Mouse (Mus musculus) urinary bladder, postnatal 36 days (tissue): Measurements from ENCODE around the gene H2-M10.2.

Source experiments
- DNase-seq, 2 experiments: peaks; one replicate each; pipeline ENCODE4 v3.0.0; 2022; ENCODE audit warnings: low spot score in 2 of 2, mixed read lengths in 1 of 2

H2-M10.2 gene

DNA sequence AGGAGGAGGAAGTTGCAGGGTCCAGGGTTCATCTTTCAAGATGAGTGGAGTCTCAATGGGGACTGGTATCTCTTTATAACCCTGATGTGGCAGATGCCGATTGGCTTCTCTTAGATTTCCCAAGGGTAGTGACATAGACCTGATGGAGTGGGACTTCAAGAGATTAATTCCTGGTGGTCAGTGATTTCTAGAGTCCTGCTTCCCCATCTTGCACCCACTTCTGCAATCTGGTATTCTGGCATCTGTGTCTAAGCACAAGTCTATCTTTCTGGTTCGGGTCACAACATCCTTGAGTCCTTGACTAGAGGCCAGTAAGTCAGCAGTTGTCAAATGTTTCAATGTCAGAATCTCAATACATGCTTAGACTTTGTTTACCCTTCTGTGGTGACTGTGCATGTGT, at the start of gene H2-M10.2:
TSS of gene H2-M10.2 (minus strand) at position 101 of the 400 bp plus-strand sequence.
- no peak for DNase-seq

DNA sequence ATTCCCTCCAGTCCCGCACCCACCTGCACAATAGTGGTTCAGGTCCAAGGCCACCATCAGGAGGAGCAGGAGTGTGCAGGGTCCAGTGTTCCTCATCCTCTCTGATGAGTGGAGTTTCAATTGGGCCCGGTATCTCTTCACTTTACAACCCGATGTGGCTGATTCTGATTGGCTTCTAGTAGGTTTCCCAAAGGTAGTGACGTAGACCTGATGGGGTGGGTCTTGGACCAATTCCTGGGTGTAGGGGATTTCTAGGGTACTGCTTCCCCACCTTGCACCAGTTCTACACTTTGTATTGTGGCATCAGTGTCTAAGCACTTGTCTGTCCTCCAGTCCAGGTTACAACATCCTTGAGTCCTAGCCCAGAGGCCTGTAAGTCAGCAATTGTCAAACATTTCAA, 39.8 kb upstream of the H2-M10.2 start, which contains the start of gene H2-M10.1:
TSS of gene H2-M10.1 (minus strand) at position 101 of the 400 bp plus-strand sequence.
- DNase-seq: no peak

DNA sequence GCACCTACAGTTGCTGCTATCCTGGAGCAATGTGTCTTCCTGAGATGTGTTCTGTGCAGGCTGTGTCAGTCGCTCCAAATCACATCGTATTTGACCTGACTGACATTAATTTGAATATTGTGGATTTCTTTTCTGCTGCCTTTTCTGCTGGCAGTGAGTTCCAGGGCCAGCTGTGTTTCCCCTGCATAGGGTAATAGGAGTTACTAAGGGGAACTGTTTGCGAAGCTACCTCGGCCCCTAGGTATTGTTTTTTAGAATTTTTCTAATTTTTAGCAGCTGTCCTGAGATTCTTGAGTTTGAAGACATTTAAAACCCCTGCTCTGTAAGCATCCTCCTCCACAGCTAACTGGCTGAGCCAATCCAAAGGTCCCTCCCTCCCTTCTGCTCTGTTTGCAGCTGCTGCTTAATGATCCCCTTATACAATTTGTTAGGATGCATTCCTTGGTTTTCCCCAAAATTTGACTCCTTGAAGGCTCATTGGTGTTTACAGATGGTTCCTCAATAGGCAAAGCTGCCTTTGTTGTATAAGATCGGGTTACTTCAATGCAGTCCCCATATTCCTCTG, 29.5 kb upstream of the H2-M10.2 start:
- DNase-seq: no peak

DNA sequence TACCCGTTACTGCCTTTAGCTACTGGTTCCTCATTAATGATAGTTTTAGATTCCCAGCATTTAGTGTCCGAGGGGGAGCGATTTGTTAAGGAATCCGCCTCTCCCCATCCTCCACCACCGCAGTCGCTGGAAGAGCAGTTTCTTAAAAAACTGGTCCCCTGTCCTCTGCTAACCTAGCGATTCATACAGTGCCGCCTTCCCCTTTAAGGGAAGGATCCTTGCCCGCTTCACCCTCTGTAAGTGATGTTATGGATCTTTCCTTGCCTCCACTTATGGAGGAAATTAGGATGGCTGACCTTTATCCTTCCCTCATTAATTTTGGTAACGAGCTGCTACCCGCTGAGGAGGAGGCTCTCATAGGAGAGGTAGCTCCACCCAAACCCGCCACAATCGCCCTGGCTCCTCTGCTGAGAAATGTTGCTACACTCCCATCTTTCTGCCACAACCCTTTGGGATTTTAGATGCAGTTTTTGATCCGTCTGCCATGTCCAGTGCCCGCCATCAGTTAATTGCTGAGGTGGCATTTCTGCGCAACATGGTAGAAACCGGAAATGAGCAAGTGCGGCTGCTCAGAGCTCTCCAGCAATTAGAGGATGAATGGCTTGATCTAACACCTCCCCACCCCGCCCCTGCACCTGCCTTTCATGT, 28.9 kb upstream of the H2-M10.2 start:
- peak; percentile 15 to 24 for DNase-seq

DNA sequence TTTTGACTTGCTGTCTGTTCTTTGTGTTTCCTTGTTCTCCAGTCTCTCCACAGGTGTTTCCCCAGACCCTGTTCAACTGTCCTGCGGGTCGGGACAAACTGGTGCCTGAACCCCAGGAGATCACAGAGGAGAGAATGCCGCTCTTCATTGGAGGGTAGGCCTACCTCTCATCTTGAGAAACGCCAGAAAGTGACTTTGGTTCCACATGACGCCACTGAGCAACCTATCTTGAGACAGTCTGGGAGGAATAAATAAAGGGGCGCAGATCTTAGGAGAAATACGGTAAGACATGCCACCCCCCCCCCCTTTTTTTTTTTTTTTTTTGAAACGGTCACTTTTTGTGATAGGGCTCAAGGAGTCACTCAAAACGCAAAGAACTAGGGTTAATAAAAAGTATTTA, 28.2 kb upstream of the H2-M10.2 start:
- no peak for DNase-seq

DNA sequence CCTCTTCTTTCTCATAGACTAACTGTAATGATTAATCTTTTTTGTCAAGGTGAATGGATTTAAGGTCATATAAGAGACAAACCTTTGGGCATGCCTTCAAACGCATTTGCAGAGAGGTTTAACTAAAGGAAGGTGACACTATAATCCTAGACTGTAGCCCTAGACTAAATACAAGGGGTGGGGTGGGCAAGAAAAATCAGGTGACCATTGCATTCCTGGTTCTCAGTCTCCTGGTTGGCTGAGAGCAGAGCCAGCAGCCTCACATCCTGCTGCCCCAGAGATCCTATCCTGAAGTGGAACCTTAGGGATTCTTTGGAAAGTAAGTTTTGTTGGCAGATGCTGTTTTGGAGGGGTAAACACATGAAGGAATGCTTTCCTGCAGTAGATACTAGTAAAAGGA, 23.0 kb upstream of the H2-M10.2 start:
- DNase-seq: no peak

DNA sequence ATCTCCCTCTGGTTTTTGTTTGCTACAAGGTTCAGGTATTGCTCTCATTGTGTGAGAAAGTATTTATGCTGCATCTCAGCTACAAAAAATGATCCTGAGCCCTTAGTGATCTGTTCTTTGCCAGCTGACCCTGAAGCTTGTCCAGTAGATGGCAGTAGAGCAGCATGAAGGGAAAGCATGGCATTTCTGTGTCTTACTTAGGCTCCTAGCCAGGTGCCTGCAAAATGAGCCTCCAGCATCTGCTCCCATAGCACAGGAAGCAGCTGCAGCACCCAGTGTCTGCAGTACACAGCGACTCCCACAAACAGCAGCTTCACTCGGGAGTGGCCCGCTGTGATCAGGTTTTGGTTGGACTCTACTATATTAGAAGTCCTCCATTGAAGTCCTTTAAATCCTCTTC, 22.6 kb upstream of the H2-M10.2 start:
- peak; percentile 30 to 42 for DNase-seq

DNA sequence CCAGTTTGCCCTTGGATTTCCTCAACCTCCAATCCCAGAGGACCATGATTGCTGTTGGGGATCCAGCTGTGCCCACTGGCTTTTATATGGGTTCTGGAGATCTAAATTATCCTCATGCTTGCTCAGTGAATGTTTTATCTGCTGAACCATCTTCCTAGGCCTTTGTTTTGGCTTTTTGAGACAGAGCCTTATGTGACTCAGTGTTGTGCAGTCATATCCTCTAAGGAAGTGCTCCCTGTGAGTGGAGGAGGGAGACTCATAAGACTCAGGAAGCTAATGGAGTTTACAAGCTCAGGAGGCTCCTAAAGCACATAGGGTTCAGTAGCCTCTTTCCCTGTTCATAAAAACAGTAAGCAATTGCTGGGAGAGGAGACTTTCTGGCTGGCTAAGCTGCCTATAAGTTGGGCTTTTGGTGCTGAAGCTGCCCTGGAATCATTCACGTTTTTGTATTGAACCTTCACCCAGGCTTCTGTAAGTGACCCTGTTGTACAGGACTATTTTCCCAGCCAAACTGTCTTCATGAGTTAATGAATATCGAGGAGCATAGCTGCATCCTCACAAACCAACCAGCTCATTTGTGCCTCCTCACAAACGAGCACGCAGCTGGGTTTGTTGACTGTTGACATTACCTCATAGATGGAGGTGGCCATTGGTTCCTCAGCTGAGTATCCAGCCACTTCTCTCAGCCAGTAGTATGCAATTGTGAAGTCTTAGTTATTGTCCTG, 4.6 kb downstream of the H2-M10.2 start:
- no peak for DNase-seq

DNA sequence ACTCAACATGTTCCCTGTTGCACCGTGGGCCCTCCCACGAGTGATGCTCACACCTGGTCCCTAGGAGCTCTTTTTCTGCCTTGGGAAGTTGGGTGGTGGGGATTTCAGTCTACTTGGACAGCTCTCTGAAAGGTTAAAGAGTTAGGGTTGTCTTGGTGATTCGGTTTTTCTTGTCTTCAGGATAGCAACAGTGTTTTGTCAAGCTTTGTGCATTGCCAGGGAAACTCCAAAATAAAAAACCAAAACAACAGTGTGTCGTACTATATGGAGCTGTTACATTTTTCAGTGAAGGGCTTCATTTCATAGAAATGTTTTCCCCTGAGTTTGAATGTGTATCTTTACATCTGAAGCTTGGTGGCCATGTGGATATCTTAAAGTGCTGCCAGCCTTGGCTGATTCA, 11.5 kb downstream of the H2-M10.2 start:
- DNase-seq: no peak

DNA sequence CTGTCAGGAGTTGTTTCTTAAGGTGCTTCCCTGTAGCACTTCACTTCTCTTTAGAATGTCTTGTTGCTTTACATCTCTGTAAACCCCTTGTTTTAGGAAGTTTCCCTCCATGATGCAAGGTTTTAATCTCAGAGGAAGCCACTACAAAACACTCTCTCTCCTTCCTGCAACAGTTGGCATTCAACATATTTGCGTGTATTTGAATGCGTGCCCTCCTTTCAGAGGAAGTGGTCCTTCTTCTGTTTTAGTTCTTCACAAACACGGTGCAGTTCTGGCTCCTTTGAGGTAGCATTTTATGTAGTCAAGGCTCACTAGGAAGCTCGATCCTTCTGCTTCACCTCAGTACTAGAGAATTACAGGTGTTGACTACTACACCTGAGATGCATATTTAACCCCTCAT, 12.5 kb downstream of the H2-M10.2 start:
- DNase-seq: no peak

DNA sequence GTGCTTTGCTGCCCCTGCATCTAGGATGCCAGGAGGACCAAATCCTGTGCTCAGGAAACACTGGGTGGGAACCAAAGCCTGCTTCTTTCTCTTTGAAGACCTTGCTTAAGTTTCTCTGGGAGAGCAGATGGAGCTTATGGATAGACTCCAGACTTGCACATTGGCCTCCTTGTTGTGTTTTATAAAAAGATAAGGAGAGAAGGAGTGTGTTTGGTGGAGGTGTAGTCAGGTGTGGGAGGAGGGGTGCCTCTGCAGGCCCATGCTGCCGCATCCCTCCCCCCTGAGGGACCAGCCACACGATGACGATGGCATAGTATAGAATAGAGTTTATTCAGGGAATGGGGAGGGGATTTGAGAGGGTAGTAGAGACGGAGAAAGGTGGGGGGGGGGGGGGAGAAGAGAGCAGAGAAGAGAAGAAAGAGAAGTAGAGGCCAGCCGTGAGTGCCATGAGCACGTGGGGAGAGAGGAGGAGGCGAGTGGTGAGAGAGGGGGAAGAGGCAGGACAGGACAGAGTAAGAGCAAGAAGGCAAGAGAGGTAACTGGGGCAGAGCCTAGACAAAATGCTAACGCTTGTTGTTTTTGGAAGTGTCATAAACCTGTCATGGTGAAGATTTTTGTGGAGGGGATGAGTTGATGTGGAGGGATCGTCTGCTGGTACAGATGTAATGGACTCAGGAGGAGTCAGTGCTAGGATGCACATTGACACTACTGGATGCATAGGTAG, 13.5 kb downstream of the H2-M10.2 start:
- DNase-seq: no peak

DNA sequence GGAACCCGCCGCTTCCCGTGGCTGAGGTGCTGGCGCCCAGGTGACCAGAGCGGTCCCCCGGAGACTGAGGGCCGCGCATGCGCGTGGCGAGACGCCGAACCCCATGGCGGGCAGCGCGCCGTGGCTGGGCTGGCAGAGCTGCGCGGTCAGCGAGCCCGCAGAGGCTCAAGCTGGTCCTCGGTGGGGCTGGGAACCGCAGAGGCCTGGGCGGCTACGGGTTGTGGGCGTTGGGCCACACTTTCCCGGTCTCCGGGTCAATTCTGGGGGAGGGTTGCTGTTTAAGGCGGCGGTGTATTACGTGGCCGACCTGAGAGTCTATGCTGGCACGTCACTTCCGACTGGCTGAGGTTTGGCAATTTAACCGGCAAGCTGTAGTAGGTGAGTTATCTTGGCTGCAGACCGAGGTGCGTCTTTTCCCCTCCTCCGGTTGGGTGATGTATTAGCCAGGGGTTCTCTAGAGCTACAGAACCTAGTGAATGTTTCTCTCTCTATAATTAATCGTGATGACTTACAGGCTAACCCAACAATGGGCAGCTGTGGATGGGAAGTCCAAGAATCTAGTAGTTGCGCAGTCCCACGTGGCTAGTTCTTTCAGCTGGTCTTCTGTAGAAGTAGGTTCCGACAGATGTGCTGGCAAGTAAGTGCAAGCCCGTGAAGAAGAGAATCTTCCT, 14.6 kb downstream of the H2-M10.2 start, which contains the start of gene Trim39:
TSS of gene Trim39 (minus strand) at position 662 of the 671 bp plus-strand sequence.
- DNase-seq: peak; percentile 70 to 90

DNA sequence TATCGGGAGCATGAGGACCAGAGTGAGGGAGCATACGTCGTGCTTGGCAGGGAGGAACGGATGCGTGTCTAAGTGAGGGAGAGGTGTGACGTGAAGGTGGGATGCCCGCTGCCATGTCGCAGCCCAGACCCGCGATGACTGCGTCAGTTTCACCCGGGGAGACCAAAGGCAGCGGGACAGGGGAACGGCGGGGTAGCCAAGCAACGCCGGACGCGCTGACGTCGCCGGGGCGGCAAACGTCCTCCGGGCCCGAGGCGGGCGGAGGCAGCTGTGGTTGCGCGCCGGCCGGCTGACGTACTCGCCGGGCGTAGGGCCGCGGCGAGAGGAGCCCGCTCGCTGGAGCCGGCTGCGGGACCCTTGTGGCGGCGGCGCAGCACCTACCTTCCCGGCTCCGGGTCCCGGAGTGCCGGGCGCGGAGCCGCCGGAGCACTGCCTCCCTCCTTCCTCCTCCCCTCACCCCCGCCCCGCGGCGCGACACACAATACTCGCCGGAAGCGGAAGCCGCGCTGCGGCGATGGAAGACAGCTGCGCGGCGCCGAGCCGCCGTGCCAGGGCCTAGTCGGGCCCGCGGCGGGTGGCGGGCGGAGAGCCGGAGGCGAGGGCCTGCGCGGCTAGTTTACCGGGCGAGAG, 15.2 kb downstream of the H2-M10.2 start:
- DNase-seq: peak; percentile 85 to 93

DNA sequence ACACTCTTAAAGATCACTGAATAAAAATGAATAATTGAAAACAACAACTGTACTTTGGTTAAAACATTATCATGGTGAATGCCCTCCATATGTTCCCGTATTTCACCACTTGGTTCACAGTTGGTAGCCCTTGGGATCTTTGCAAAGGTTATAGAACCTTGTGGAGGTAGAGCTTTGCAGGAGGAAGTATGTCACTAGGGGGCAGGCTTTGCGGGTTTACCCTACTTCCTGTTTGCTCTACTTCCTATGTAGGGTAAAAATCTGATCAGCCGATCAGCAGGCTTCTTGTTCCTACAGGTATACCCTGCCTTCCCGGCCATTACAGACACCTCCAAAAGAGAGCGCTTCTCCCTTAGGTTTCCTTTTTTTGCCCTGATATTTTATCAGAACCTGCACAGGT, 20.5 kb downstream of the H2-M10.2 start:
- no peak for DNase-seq

DNA sequence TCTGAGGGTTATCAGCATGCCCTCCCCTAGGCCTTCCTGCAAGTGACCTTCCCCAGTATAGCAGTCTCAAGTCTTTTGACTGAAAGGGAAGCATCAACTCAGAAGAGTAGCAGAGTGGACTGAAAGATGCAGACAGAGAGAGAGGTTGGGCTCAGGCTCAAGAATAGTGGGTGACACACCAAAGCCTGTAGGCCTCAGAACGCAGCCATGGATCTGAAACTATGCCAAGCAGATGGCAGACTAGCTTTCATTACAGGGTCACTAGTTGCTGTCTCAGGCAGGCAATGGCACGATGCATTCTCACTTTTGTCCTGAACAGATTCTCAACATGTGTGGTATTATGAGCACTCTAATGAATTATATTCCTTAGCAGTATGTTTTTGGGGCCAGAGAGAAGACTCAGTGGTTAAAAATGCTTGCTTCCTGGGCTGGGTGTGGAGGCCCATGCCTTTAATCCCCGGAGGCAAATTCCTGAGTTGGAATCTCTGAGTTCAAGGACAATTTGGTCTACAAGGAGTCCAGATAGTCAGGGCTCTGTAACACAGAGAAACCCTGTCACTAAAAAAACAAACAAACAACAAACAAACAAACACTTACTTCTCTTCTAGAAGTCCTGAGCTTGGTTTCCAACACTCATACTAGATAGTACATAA, 21.9 kb downstream of the H2-M10.2 start:
- no peak for DNase-seq

DNA sequence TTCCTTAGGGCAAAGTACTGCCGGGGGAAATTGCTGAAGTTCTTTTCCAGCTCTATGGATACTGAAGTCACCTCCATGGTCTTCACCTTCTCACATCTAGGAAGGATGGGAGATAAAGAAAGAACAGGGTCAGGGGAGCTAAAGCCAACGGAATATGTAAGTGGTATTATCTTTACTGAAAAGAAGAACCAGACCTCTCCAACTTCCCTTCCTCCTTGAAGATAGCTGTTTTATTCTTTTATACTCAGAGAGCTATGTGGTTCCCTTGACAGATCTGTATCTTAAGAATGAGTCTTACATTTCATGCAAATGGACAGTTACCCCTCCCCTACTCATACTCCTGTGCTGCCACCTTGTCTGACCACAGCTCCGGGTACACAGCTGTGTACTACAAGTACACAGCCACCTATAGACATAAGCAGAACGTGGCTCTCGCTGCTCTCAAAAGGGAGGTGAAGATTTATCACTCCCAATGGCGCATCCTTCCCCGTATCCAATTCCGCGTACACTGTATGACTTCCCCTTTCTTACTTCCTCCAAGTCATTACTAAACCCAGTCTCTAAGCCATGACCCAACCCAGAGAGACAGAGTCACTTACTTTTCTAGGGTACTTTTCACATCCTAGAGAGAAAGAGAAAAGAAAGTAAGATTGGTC, 24.7 kb downstream of the H2-M10.2 start:
- no peak for DNase-seq

DNA sequence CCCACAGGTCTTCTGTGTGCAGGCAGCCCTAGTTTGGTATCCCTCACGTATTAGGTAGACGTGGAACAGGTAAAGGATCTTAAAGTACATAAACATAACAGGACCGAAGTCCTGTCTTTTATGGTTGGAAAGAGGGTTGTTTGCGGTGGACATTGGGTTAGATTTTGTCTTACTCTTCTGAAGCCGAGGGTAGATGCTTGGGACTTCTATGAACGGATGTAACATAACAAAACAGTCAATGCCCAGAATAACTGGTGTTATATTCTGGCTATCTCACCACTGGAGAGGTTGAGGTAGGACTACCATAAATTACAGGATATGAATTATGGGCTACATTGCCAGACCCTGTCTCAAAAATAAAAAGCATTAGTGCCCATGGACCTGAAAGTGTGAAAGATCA, 28.3 kb downstream of the H2-M10.2 start, which contains the start of gene Rpp21:
TSS of gene Rpp21 (minus strand) at position 101 of the 400 bp plus-strand sequence.
- DNase-seq: no peak

DNA sequence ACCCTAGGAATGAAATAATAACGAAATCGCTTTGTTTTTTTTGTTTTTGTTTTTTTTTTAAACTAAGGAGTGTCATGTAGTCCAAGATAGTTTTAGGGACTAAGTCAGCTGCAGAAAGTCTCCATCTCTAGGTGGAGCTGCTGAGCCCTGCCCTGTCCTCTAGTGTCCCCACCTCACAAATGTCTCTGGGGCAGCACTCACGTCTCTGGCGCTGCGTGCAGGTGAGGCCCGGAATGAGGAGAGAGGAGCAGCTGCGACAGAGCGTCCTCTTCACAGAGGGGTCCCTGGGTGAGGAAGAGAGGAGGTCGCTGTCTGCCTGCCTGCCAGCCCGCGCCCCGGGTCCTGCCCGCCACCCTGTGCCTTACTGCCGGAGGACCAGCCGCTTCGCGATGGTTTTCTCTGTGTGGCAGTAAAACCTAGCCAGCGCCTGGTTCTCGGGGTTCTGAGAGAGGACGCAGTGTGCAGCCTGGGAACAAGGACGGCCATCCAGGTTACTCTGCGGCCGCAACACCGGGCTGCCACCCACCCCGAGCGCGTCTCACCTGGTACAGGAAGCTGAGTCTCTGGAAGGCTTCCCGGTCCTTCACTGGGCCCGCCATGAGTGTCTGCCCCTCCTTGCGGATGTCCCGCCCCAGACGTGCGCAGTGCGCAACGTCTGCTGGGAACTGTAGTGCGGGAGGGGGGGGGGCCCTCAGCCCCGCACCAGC, 28.9 kb downstream of the H2-M10.2 start:
- DNase-seq: peak; percentile 75 to 81

DNA sequence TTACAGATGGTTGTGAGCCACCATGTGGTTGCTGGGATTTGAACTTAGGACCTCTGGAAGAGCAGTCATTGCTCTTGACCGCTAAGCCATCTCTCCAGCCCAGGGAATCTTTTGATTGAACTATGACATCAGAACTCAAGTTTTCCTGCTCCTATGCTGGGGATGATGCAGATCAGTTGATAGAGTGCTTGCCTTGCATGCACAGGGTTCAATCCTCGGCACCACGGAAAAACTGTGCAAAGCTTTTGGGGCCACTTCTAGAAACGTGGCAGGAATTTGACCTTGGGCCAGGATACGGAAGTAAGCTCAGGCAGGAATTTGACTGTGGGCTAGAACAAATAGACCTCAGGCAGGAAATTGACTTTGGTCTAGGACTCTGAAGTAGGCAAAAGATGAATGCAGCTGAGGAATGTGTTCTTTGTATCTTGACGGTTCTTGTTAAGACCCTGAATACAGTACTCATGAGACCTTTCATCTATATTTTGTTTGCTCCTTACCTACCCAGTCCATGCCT, 33.1 kb downstream of the H2-M10.2 start:
- no peak for DNase-seq
